Mouse (Mus musculus) midbrain, embryonic 10.5 days (tissue): ENCODE results near the gene Shroom3. TPM values are rescaled to one million over a fixed set of nuclear protein-coding genes. Genes with fewer than 3 reads are reported as not detected.

Source experiments
- DNase-seq: peaks from one replicate; pipeline ENCODE4 v3.0.0-alpha.2; 2017; ENCODE audit warnings: low spot score
- H3K27ac ChIP-seq: fragments of 300-500 bp; sonication (generic); replicated peaks from 2 replicates; pipeline ENCODE4 v1.5.1; 2016; ENCODE audit warnings: mild to moderate bottlenecking
- H3K27me3 ChIP-seq: fragments of 300-500 bp; sonication (generic); 2 replicates; pipeline ENCODE4 v1.6.1; 2016; ENCODE audit warnings: low read depth, mild to moderate bottlenecking; ENCODE audit not compliant: poor library complexity, severe bottlenecking
- H3K36me3 ChIP-seq: fragments of 300-500 bp; sonication (generic); 2 replicates; pipeline ENCODE4 v1.6.1; 2016; ENCODE audit warnings: mild to moderate bottlenecking, moderate library complexity
- H3K4me1 ChIP-seq: fragments of 300-500 bp; sonication (generic); 2 replicates; pipeline ENCODE4 v1.6.1; 2016
- H3K4me3 ChIP-seq: fragments of 300-500 bp; sonication (generic); 2 replicates; pipeline ENCODE4 v1.5.1; 2016; ENCODE audit warnings: mild to moderate bottlenecking, moderate library complexity
- H3K9me3 ChIP-seq: fragments of 300-500 bp; sonication (generic); replicated peaks from 2 replicates; pipeline ENCODE4 v1.6.1; 2016; ENCODE audit warnings: mild to moderate bottlenecking
- WGBS: fragments of 180-500 bp; shearing (Covaris S2); methylation state at CpG from one replicate; pipeline ENCODE4 v1.1.7; 2016; 5-methylcytosine and 5-hydroxymethylcytosine counted together
- polyA plus RNA-seq: library from polyadenylated mRNA; unstranded; fragments of >200 nt; fragmentation: Nextera tagmentation; extraction: Ambion mirVana; gene quantifications from 2 replicates; pipeline ENCODE4 v1.2.1, GENCODE M21; 2016

Gene Shroom3
- polyA plus RNA-seq, 1 experiment from 2014 or later = 8.3 TPM

- Histone ChIP-seq H3K4me3 (0 out of 2 replicates have a peak overlapping the region, but pooled peaks have one; percentile 2), H3K36me3 (peaks cover 91% of the 10 kb centered on the region)
- 88% methylated on average over 47 of the region's 47 CpGs for WGBS
Measured at GRCm38 (mm10) chr5:92942577-92942976, 259.3 kb downstream of the Shroom3 start.

GRCm38 (mm10) chr5:92944867-92945266 lies 261.6 kb downstream of the Shroom3 start:
- no peak overlapping the region for H3K4me3 ChIP-seq
- peaks cover 33% of the 10 kb centered on the region for H3K9me3 ChIP-seq
- no peaks in the 10 kb centered on the region for H3K27me3 ChIP-seq
- H3K36me3 ChIP-seq = peaks cover 93% of the 10 kb centered on the region
- 0 out of 2 replicates have a peak, but pooled peaks cover 5% of the 10 kb centered on the region for H3K4me1 ChIP-seq
- no peak for DNase-seq
- no peak overlapping the region for H3K27ac ChIP-seq
- 87% methylated on average over 5 of the region's 5 CpGs for WGBS

More at GRCm38 (mm10) chr5:92942577-92942976, 259.3 kb downstream of the Shroom3 start:
- peaks cover 33% of the 10 kb centered on the region for H3K9me3 ChIP-seq
- no peak overlapping the region for H3K27ac ChIP-seq
- no peak for DNase-seq
- H3K4me1 ChIP-seq = no peaks in the 10 kb centered on the region
- H3K27me3 ChIP-seq = no peaks in the 10 kb centered on the region

- Histone ChIP-seq H3K36me3 (peaks cover 95% of the 10 kb centered on the region), H3K27me3 (no peaks in the 10 kb centered on the region), H3K4me3 (no peak overlapping the region), H3K4me1 (0 out of 2 replicates have a peak, but pooled peaks cover 5% of the 10 kb centered on the region), H3K9me3 (no peaks in the 10 kb centered on the region), H3K27ac (peak overlapping the region; percentile 46; the same call in 1 of the 2 replicates)
- 88% methylated on average over 14 of the region's 14 CpGs for WGBS
- no peak for DNase-seq
Measured at GRCm38 (mm10) chr5:92948972-92949745, 265.9 kb downstream of the Shroom3 start.

GRCm38 (mm10) chr5:92950583-92950982 lies 267.3 kb downstream of the Shroom3 start:
- Histone ChIP-seq H3K4me1 (0 out of 2 replicates have a peak, but pooled peaks cover 8% of the 10 kb centered on the region), H3K27ac (peak overlapping the region; percentile 64), H3K9me3 (no peaks in the 10 kb centered on the region), H3K27me3 (no peaks in the 10 kb centered on the region), H3K36me3 (peaks cover 95% of the 10 kb centered on the region), H3K4me3 (no peak overlapping the region)
- no peak for DNase-seq
- 88% methylated on average over 14 of the region's 14 CpGs for WGBS

GRCm38 (mm10) chr5:92951079-92951478 lies 267.8 kb downstream of the Shroom3 start:
- no peak overlapping the region for H3K4me3 ChIP-seq
- no peaks in the 10 kb centered on the region for H3K27me3 ChIP-seq
- 94% methylated on average over 14 of the region's 14 CpGs for WGBS
- no peaks in the 10 kb centered on the region for H3K9me3 ChIP-seq
- 0 out of 2 replicates have a peak, but pooled peaks cover 8% of the 10 kb centered on the region for H3K4me1 ChIP-seq
- peaks cover 95% of the 10 kb centered on the region for H3K36me3 ChIP-seq
- H3K27ac ChIP-seq = no peak overlapping the region
- no peak for DNase-seq

- H3K27ac ChIP-seq = no peak overlapping the region
- no peak for DNase-seq
- 0 out of 2 replicates have a peak, but pooled peaks cover 8% of the 10 kb centered on the region for H3K4me1 ChIP-seq
- H3K9me3 ChIP-seq = no peaks in the 10 kb centered on the region
- WGBS = 90% methylated on average over 8 of the region's 8 CpGs
- H3K27me3 ChIP-seq = no peaks in the 10 kb centered on the region
- H3K4me3 ChIP-seq = no peak overlapping the region
- H3K36me3 ChIP-seq = peaks cover 100% of the 10 kb centered on the region
Measured at GRCm38 (mm10) chr5:92953865-92954264, 270.6 kb downstream of the Shroom3 start.

GRCm38 (mm10) chr5:92954323-92954722 lies 271.1 kb downstream of the Shroom3 start:
- 45% methylated on average over 10 of the region's 10 CpGs for WGBS
- H3K27ac ChIP-seq = no peak overlapping the region
- no peaks in the 10 kb centered on the region for H3K9me3 ChIP-seq
- H3K4me3 ChIP-seq = no peak overlapping the region
- H3K27me3 ChIP-seq = no peaks in the 10 kb centered on the region
- H3K36me3 ChIP-seq = peaks cover 100% of the 10 kb centered on the region
- peak; percentile 71 for DNase-seq
- 0 out of 2 replicates have a peak, but pooled peaks cover 7% of the 10 kb centered on the region for H3K4me1 ChIP-seq

- Histone ChIP-seq H3K4me1 (0 out of 2 replicates have a peak, but pooled peaks cover 3% of the 10 kb centered on the region), H3K9me3 (no peaks in the 10 kb centered on the region), H3K27me3 (no peaks in the 10 kb centered on the region), H3K27ac (no peak overlapping the region), H3K36me3 (peaks cover 100% of the 10 kb centered on the region), H3K4me3 (no peak overlapping the region)
- no peak for DNase-seq
- WGBS = 68% methylated on average over 6 of the region's 6 CpGs
Measured at GRCm38 (mm10) chr5:92954827-92955475, 271.7 kb downstream of the Shroom3 start.

- no peak overlapping the region for H3K4me3 ChIP-seq
- 86% methylated on average over 10 of the region's 10 CpGs for WGBS
- DNase-seq = no peak
- H3K36me3 ChIP-seq = peaks cover 98% of the 10 kb centered on the region
- no peaks in the 10 kb centered on the region for H3K9me3 ChIP-seq
- H3K27ac ChIP-seq = no peak overlapping the region
- no peaks in the 10 kb centered on the region for H3K27me3 ChIP-seq
- 0 out of 2 replicates have a peak, but pooled peaks cover 3% of the 10 kb centered on the region for H3K4me1 ChIP-seq
Measured at GRCm38 (mm10) chr5:92959287-92959686, 276.1 kb downstream of the Shroom3 start.

GRCm38 (mm10) chr5:92959708-92960107 lies 276.5 kb downstream of the Shroom3 start:
- Histone ChIP-seq H3K27me3 (no peaks in the 10 kb centered on the region), H3K4me3 (no peak overlapping the region), H3K4me1 (0 out of 2 replicates have a peak, but pooled peaks cover 3% of the 10 kb centered on the region), H3K27ac (no peak overlapping the region), H3K9me3 (no peaks in the 10 kb centered on the region), H3K36me3 (peaks cover 98% of the 10 kb centered on the region)
- no peak for DNase-seq
- 83% methylated on average over 9 of the region's 9 CpGs for WGBS

- no peaks in the 10 kb centered on the region for H3K9me3 ChIP-seq
- H3K36me3 ChIP-seq = peaks cover 98% of the 10 kb centered on the region
- no peak overlapping the region for H3K4me3 ChIP-seq
- H3K4me1 ChIP-seq = no peaks in the 10 kb centered on the region
- H3K27ac ChIP-seq = no peak overlapping the region
- no peak for DNase-seq
- no peaks in the 10 kb centered on the region for H3K27me3 ChIP-seq
- WGBS = 85% methylated on average over 11 of the region's 11 CpGs
Measured at GRCm38 (mm10) chr5:92961353-92961752, 278.1 kb downstream of the Shroom3 start.

- Histone ChIP-seq H3K4me1 (no peaks in the 10 kb centered on the region), H3K36me3 (peaks cover 98% of the 10 kb centered on the region), H3K27ac (no peak overlapping the region), H3K4me3 (no peak overlapping the region), H3K27me3 (no peaks in the 10 kb centered on the region), H3K9me3 (no peaks in the 10 kb centered on the region)
- DNase-seq = no peak
- WGBS = 79% methylated on average over 7 of the region's 7 CpGs
Measured at GRCm38 (mm10) chr5:92961770-92962231, 278.6 kb downstream of the Shroom3 start.
